Mouse (Mus musculus): Measurements from ENCODE around the gene Trpm7.

- TF ChIP-seq CTCF (IDR thresholded peaks at IDR 0.05; ENCODE audit: insufficient read depth, low read length), result no peak
- no peak for TF ChIP-seq POLR2A (IDR thresholded peaks at IDR 0.05; ENCODE audit: borderline replicate concordance, extremely low read depth, low read depth, low read length)
Measured at GRCm38 (mm10) chr2:126795708-126796107, 80.3 kb downstream of the Trpm7 start.
